Mouse (Mus musculus) layer of hippocampus, adult 9-11 months (tissue): ENCODE measurements around the gene Zfp1.
A peak's percentile ranks its signal among the peaks of the same experiment; 100 is the strongest.

Source experiments
- DNase-seq: peaks from one replicate; pipeline ENCODE4 v3.0.0; 2022

The Zfp1 gene

GRCm38 (mm10) chr8:111715514-111715913 is 72.3 kb downstream of the Zfp1 start:
- DNase-seq = no peak

GRCm38 (mm10) chr8:111716603-111717487 is 73.6 kb downstream of the Zfp1 start:
- peak; percentile 91 for DNase-seq

GRCm38 (mm10) chr8:111717488-111717792 is 74.2 kb downstream of the Zfp1 start:
- no peak for DNase-seq

GRCm38 (mm10) chr8:111717866-111718265 is 74.7 kb downstream of the Zfp1 start:
- no peak for DNase-seq

- no peak for DNase-seq
These were observed 75.7 kb downstream of the Zfp1 start for GRCm38 (mm10) chr8:111718937-111719336.

GRCm38 (mm10) chr8:111720115-111720544 is 76.9 kb downstream of the Zfp1 start:
- DNase-seq = no peak
